Mouse (Mus musculus) MEL (cell line): Measurements from ENCODE around the gene Acot11. TPM values are rescaled to one million over a fixed set of nuclear protein-coding genes. Genes with fewer than 3 reads are reported as not detected.

Experiments used
- DNase-seq: peaks from one replicate; pipeline ENCODE4 v3.0.0; 2011; ENCODE audit warnings: low read depth, low spot score
- H3K27ac ChIP-seq: 2 replicates; pipeline ENCODE4 v1.5.1; 2012; ENCODE audit warnings: low read depth, mild to moderate bottlenecking, control low read depth, low read length, moderate library complexity; ENCODE audit not compliant: control insufficient read depth
- H3K27me3 ChIP-seq, 2 experiments: fragments of 150-350 bp in 1 of 2; sonication (generic) in 1 of 2; 2 replicates each; pipeline ENCODE4 v1.6.1; 2012; ENCODE audit warnings: low read length in 2 of 2, mild to moderate bottlenecking in 2 of 2, improper control_type of control experiment in 1 of 2, moderate library complexity in 1 of 2; ENCODE audit not compliant: insufficient read depth in 2 of 2, control insufficient read depth in 1 of 2
- H3K36me3 ChIP-seq, 2 experiments: 2 replicates each; pipeline ENCODE4 v1.6.1; 2012 to 2014; ENCODE audit warnings: low read length in 2 of 2, improper control_type of control experiment in 1 of 2, inconsistent platforms in 1 of 2, mild to moderate bottlenecking in 1 of 2; ENCODE audit not compliant: insufficient read depth in 2 of 2, control insufficient read depth in 1 of 2
- H3K4me1 ChIP-seq, 2 experiments: fragments of 150-350 bp in 1 of 2; sonication (generic) in 1 of 2; 2 replicates each; pipeline ENCODE4 v1.6.1; 2012; ENCODE audit warnings: low read length in 2 of 2, improper control_type of control experiment in 1 of 2, mild to moderate bottlenecking in 1 of 2; ENCODE audit not compliant: insufficient read depth in 2 of 2, control insufficient read depth in 1 of 2
- H3K4me3 ChIP-seq, 2 experiments: fragments of 150-350 bp in 1 of 2; sonication (generic) in 1 of 2; 2 replicates each; pipeline ENCODE4 v1.5.1; 2012; ENCODE audit warnings: low read depth in 2 of 2, low read length in 2 of 2, mild to moderate bottlenecking in 2 of 2, moderate library complexity in 2 of 2, control low read depth in 1 of 2, improper control_type of control experiment in 1 of 2; ENCODE audit not compliant: control insufficient read depth in 1 of 2, insufficient read depth in 1 of 2
- H3K79me2 ChIP-seq: 2 replicates; pipeline ENCODE4 v1.6.1; 2012; ENCODE audit warnings: mild to moderate bottlenecking, low read length, moderate library complexity; ENCODE audit not compliant: control insufficient read depth, poor library complexity, insufficient read depth
- H3K9ac ChIP-seq: 2 replicates; pipeline ENCODE4 v1.6.1; 2012; ENCODE audit warnings: low read depth, mild to moderate bottlenecking, control low read depth, low read length, moderate library complexity; ENCODE audit not compliant: control insufficient read depth, poor library complexity, severe bottlenecking
- H3K9me3 ChIP-seq: fragments of 150-350 bp; sonication (generic); replicated peaks from 2 replicates; pipeline ENCODE4 v1.6.1; 2012; ENCODE audit warnings: mild to moderate bottlenecking, low read length, improper control_type of control experiment, moderate library complexity; ENCODE audit not compliant: insufficient read depth
- BHLHE40 ChIP-seq: IDR thresholded peaks from 2 replicates; pipeline ENCODE4 v1.6.1; 2012; ENCODE audit warnings: low read depth, mild to moderate bottlenecking, inconsistent platforms, low read length, improper control_type of control experiment, borderline replicate concordance
- ELF1 ChIP-seq: IDR thresholded peaks from 2 replicates; pipeline ENCODE4 v1.6.1; 2014; ENCODE audit warnings: low read depth, mild to moderate bottlenecking, inconsistent platforms, low read length, improper control_type of control experiment, moderate library complexity
- EP300 ChIP-seq, 2 experiments: IDR thresholded peaks; 2 replicates each; pipeline ENCODE4 v1.6.1; 2011; ENCODE audit warnings: improper control_type of control experiment in 2 of 2, low read length in 2 of 2, low read depth in 1 of 2, mild to moderate bottlenecking in 1 of 2
- ETS1 ChIP-seq: IDR thresholded peaks from 2 replicates; pipeline ENCODE4 v1.6.1; 2012; ENCODE audit warnings: low read depth, mild to moderate bottlenecking, inconsistent platforms, low read length, improper control_type of control experiment, moderate library complexity
- GATA1 ChIP-seq: IDR thresholded peaks from 2 replicates; pipeline ENCODE4 v1.6.1; 2011; ENCODE audit warnings: low read depth, low read length, improper control_type of control experiment
- HCFC1 ChIP-seq: IDR thresholded peaks from 2 replicates; pipeline ENCODE4 v1.6.1; 2012; ENCODE audit warnings: low read depth, mild to moderate bottlenecking, inconsistent platforms, low read length, improper control_type of control experiment, moderate library complexity
- JUND ChIP-seq: IDR thresholded peaks from 2 replicates; pipeline ENCODE4 v1.6.1; 2011; ENCODE audit warnings: low read depth, mild to moderate bottlenecking, improper control_type of control experiment, low read length
- KAT2A ChIP-seq: conservative IDR thresholded peaks from 2 replicates; pipeline ENCODE4 v1.6.1; 2012; ENCODE audit warnings: low read depth, low read length, improper control_type of control experiment, inconsistent platforms
- MAFK ChIP-seq: IDR thresholded peaks from 2 replicates; pipeline ENCODE4 v1.6.1; 2011; ENCODE audit warnings: low read depth, mild to moderate bottlenecking, low read length, improper control_type of control experiment, borderline replicate concordance
- MXI1 ChIP-seq: IDR thresholded peaks from 2 replicates; pipeline ENCODE4 v1.6.1; 2011; ENCODE audit warnings: mild to moderate bottlenecking, low read depth, low read length, improper control_type of control experiment
- MYB ChIP-seq: IDR thresholded peaks from 2 replicates; pipeline ENCODE4 v1.6.1; 2011; ENCODE audit warnings: mild to moderate bottlenecking, low read depth, low read length, improper control_type of control experiment
- NRF1 ChIP-seq: IDR thresholded peaks from 2 replicates; pipeline ENCODE4 v1.6.1; 2014; ENCODE audit warnings: low read depth, mild to moderate bottlenecking, inconsistent platforms, low read length, improper control_type of control experiment, moderate library complexity; ENCODE audit not compliant: poor library complexity, insufficient read depth, severe bottlenecking
- POLR2A ChIP-seq, 2 experiments: IDR thresholded peaks; 2 replicates each; pipeline ENCODE4 v1.6.1; 2011 to 2012; ENCODE audit warnings: low read length in 2 of 2, mild to moderate bottlenecking in 2 of 2, control low read depth in 1 of 2, improper control_type of control experiment in 1 of 2, low read depth in 1 of 2, moderate library complexity in 1 of 2; ENCODE audit not compliant: control insufficient read depth in 1 of 2, insufficient read depth in 1 of 2, poor library complexity in 1 of 2
- RCOR1 ChIP-seq: IDR thresholded peaks from 2 replicates; pipeline ENCODE4 v1.6.1; 2012; ENCODE audit warnings: low read depth, mild to moderate bottlenecking, inconsistent platforms, low read length, improper control_type of control experiment
- SIN3A ChIP-seq: IDR thresholded peaks from 2 replicates; pipeline ENCODE4 v1.6.1; 2012; ENCODE audit warnings: low read length, improper control_type of control experiment, inconsistent platforms
- SMC3 ChIP-seq: IDR thresholded peaks from 2 replicates; pipeline ENCODE4 v1.6.1; 2011; ENCODE audit warnings: low read depth, low read length, improper control_type of control experiment
- TAL1 ChIP-seq: IDR thresholded peaks from 2 replicates; pipeline ENCODE4 v1.6.1; 2012; ENCODE audit warnings: mild to moderate bottlenecking, inconsistent platforms, low read length, moderate library complexity, mixed read lengths
- TBP ChIP-seq: IDR thresholded peaks from 2 replicates; pipeline ENCODE4 v1.8.0; 2011; ENCODE audit warnings: low read depth, low read length, improper control_type of control experiment
- TCF12 ChIP-seq: IDR thresholded peaks from 2 replicates; pipeline ENCODE4 v1.6.1; 2014; ENCODE audit warnings: low read depth, mild to moderate bottlenecking, inconsistent platforms, low read length, improper control_type of control experiment, moderate library complexity
- UBTF ChIP-seq: IDR thresholded peaks from 2 replicates; pipeline ENCODE4 v1.6.1; 2012; ENCODE audit warnings: low read depth, mild to moderate bottlenecking, inconsistent platforms, low read length, improper control_type of control experiment, moderate library complexity, borderline replicate concordance; ENCODE audit not compliant: insufficient read depth
- USF1 ChIP-seq: IDR thresholded peaks from 2 replicates; pipeline ENCODE4 v1.6.1; 2014; ENCODE audit warnings: low read depth, mild to moderate bottlenecking, inconsistent platforms, low read length, improper control_type of control experiment, moderate library complexity
- ZMIZ1 ChIP-seq: IDR thresholded peaks from 2 replicates; pipeline ENCODE4 v1.6.1; 2012; ENCODE audit warnings: low read depth, mild to moderate bottlenecking, inconsistent platforms, low read length, improper control_type of control experiment, moderate library complexity
- ZNF384 ChIP-seq: IDR thresholded peaks from 2 replicates; pipeline ENCODE4 v1.6.1; 2012; ENCODE audit warnings: low read depth, mild to moderate bottlenecking, inconsistent platforms, low read length, improper control_type of control experiment
- polyA plus RNA-seq, 2 experiments: library from polyadenylated mRNA; stranded (reverse) in 1 of 2; unstranded in 1 of 2; fragments of >175 nt in 1 of 2; fragments of >200 nt in 1 of 2; gene quantifications; 2 replicates each; pipeline versions ENCODE4 v1.2.1 to v1.2.4; 2012; ENCODE audit warnings: low replicate concordance in 2 of 2, low read depth in 1 of 2; ENCODE audit not compliant: insufficient read length in 2 of 2, insufficient read depth in 1 of 2, missing spikeins in 1 of 2
- total RNA-seq: library from RNA; depleted of rRNA; stranded (reverse); fragments of 300-350 nt; gene quantifications from 2 replicates; pipeline ENCODE4 v1.2.3, GENCODE M21; 2012

The Acot11 gene
- total and polyA plus RNA-seq, 3 experiments = 1.5 to 2.5 TPM; not detected in 1

DNA sequence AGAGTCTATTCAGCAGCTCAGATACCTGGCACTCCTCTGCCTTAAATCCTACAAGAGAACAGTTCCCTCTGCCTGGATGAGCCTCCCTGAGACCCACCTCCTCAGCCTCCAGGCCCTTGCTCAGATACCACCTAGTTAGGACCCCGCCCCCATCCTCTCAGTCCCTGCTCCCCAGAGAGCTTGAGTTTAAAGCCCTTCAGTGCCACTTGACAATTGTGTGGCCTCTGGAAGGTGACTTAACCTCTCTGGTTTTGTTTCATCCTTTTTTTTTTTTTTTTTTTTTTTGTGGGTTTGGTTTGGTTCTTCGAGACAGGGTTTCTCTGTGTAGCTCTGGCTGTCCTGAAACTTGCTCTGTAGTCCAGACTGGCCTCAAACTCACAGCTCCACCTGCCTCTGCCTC, 9.5 kb downstream of the Acot11 start:
- Histone ChIP-seq H3K9me3 (no peaks in the 10 kb centered on the region), H3K4me1 (peaks cover 22 to 42% of the 10 kb centered on the region in 2 experiments), H3K79me2 (no peaks in the 10 kb centered on the region), H3K36me3 (peaks cover 0 to 24% of the 10 kb centered on the region in 2 experiments; a peak in 2 of 4 replicates), H3K9ac (no peak overlapping the region), H3K27me3 (no peaks in the 10 kb centered on the region), H3K4me3 (no peak overlapping the region), H3K27ac (no peak overlapping the region)
- DNase-seq = no peak
- TF ChIP-seq ETS1 = no peak
- 0 out of 2 replicates have a peak, but pooled peaks have one; percentile 8 for TF ChIP-seq ZNF384
- no peak for TF ChIP-seq GATA1

DNA sequence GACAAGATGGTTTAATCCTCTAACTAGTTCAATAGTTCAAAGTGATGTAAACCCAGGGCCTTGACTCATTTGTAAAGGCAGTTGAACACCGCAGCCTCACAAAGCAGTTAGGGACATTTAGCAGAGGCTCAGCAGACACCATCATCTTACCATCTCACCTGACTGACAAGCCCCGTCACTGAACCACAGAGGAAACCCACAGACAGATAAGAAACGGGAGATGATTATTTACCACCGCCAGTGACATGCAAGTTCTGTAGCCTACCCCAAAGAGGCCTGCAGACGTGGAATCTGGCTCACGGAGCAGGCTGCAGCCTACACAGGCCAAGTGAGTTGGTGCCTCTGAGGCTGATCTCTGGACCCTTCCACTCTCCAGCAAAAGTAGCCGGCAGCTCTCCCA, 10.6 kb downstream of the Acot11 start:
- Histone ChIP-seq H3K9me3 (no peaks in the 10 kb centered on the region), H3K36me3 (peaks cover 0 to 24% of the 10 kb centered on the region in 2 experiments; a peak in 2 of 4 replicates), H3K27me3 (no peaks in the 10 kb centered on the region), H3K27ac (peak overlapping the region; percentile 61), H3K9ac (peak overlapping the region; percentile 7; the same call in 1 of the 2 replicates), H3K4me3 (peak overlapping the region in 1 of 2 experiments; percentile 2; a peak in 1 of 4 replicates), H3K79me2 (no peaks in the 10 kb centered on the region), H3K4me1 (peaks cover 22 to 46% of the 10 kb centered on the region in 2 experiments)
- peak; percentile 92 for DNase-seq
- TF ChIP-seq HCFC1 = 0 out of 2 replicates have a peak, but pooled peaks have one; percentile 31
- TF ChIP-seq RCOR1 = peak; percentile 92
- TF ChIP-seq MXI1 = peak; percentile 28; the same call in 1 of the 2 replicates
- no peak for TF ChIP-seq ZMIZ1
- TF ChIP-seq USF1 = no peak
- peak; percentile 96 for TF ChIP-seq BHLHE40
- no peak for TF ChIP-seq SMC3
- TF ChIP-seq TCF12 = peak; percentile 79
- TF ChIP-seq ELF1 = no peak
- 0 out of 2 replicates have a peak, but pooled peaks have one; percentile 59 for TF ChIP-seq UBTF
- no peak for TF ChIP-seq KAT2A
- peak; percentile 90 for TF ChIP-seq SIN3A
- TF ChIP-seq MYB = peak; percentile 60; the same call in 1 of the 2 replicates
- TF ChIP-seq JUND = no peak
- TF ChIP-seq GATA1 = peak; percentile 95
- peak in 1 of 2 experiments; percentile 49; a peak in 1 of 4 replicates for TF ChIP-seq POLR2A (IDR thresholded peaks at IDR 0.05; ENCODE audit: control insufficient read depth in 1 of 2, insufficient read depth in 1 of 2, low read depth in 1 of 2, low read length in 2 of 2, poor library complexity in 1 of 2)
- peak; percentile 20; the same call in 1 of the 2 replicates for TF ChIP-seq TAL1
- peak; percentile 77; the same call in 1 of the 2 replicates for TF ChIP-seq MAFK
- TF ChIP-seq TBP = peak; percentile 81
- no peak for TF ChIP-seq NRF1
- TF ChIP-seq EP300 (IDR thresholded peaks at IDR 0.05; ENCODE audit: low read depth in 1 of 2, low read length in 2 of 2) = peak; percentile 93 to 94
- TF ChIP-seq ETS1 = peak; percentile 97
